Mouse (Mus musculus) stomach, postnatal 0 days (tissue): Measurements from ENCODE around the gene Il12a. TPM values are rescaled to one million over a fixed set of nuclear protein-coding genes. Genes with fewer than 3 reads are reported as not detected.

Experiments used
- ATAC-seq: fragments of 200-750 bp; cut with Nextera tagmentation; 2 replicates; pipeline ENCODE4 v1.8.0; 2017; ENCODE audit not compliant: low FRiP score, low TSS enrichment
- DNase-seq: peaks from one replicate; pipeline ENCODE4 v3.0.0-alpha.2; 2016; ENCODE audit warnings: low spot score
- H3K27ac ChIP-seq: fragments of 300-500 bp; sonication (generic); replicated peaks from 2 replicates; pipeline ENCODE4 v1.5.1; 2014; ENCODE audit warnings: mild to moderate bottlenecking, control low read depth
- H3K27me3 ChIP-seq: fragments of 300-500 bp; sonication (generic); 2 replicates; pipeline ENCODE4 v1.6.1; 2014; ENCODE audit warnings: low read length; ENCODE audit not compliant: control insufficient read depth, insufficient read depth
- H3K36me3 ChIP-seq: fragments of 300-500 bp; sonication (generic); 2 replicates; pipeline ENCODE4 v1.6.1; 2014; ENCODE audit warnings: low read length, mixed read lengths; ENCODE audit not compliant: control insufficient read depth, insufficient read depth
- H3K4me1 ChIP-seq: fragments of 300-500 bp; sonication (generic); replicated peaks from 2 replicates; pipeline ENCODE4 v1.6.1; 2014; ENCODE audit warnings: antibody characterized with exemption; ENCODE audit not compliant: control insufficient read depth, insufficient read depth
- H3K4me2 ChIP-seq: fragments of 300-500 bp; sonication (generic); replicated peaks from 2 replicates; pipeline ENCODE4 v1.6.1; 2014; ENCODE audit warnings: low read depth, mild to moderate bottlenecking, control low read depth, moderate library complexity
- H3K4me3 ChIP-seq: fragments of 300-500 bp; sonication (generic); 2 replicates; pipeline ENCODE4 v1.5.1; 2014; ENCODE audit warnings: low read depth, low read length, control low read depth
- H3K9ac ChIP-seq: fragments of 300-500 bp; sonication (generic); 2 replicates; pipeline ENCODE4 v1.6.1; 2014; ENCODE audit warnings: mild to moderate bottlenecking, low read length, control low read depth, mixed read lengths
- H3K9me3 ChIP-seq: fragments of 300-500 bp; sonication (generic); 2 replicates; pipeline ENCODE4 v1.6.1; 2016; ENCODE audit warnings: low read length; ENCODE audit not compliant: control insufficient read depth
- CTCF ChIP-seq: IDR thresholded peaks from 2 replicates; pipeline ENCODE4 v1.5.1; 2016; ENCODE audit warnings: antibody characterized with exemption, low read depth, mild to moderate bottlenecking, moderate library complexity
- EP300 ChIP-seq: optimal IDR thresholded peaks from 2 replicates; pipeline ENCODE3; 2016; ENCODE audit warnings: antibody characterized with exemption
- WGBS: fragments of 180-500 bp; shearing (Covaris S2); extraction: QIAGEN DNeasy Blood & Tissue Kit; methylation state at CpG from one replicate; pipeline ENCODE4 v1.1.7; 2014; 5-methylcytosine and 5-hydroxymethylcytosine counted together
- polyA plus RNA-seq: library from polyadenylated mRNA; unstranded; fragments of >200 nt; fragmentation: Nextera tagmentation; extraction: Ambion mirVana; gene quantifications from 2 replicates; pipeline ENCODE4 v1.2.1, GENCODE M21; 2015

Il12a gene
- polyA plus RNA-seq, 1 experiment from 2014 or later = 0.10 TPM

GRCm38 (mm10) chr3:68691938-68692599 is 1.6 kb downstream of the Il12a start:
- H3K9ac ChIP-seq = no peak overlapping the region
- no peaks in the 10 kb centered on the region for H3K4me1 ChIP-seq
- DNase-seq = no peak
- no peak for ATAC-seq
- no peaks in the 10 kb centered on the region for H3K36me3 ChIP-seq
- no peak overlapping the region for H3K27ac ChIP-seq
- no peaks in the 10 kb centered on the region for H3K27me3 ChIP-seq
- 57% methylated on average over 7 of the region's 7 CpGs for WGBS
- no peak overlapping the region for H3K4me3 ChIP-seq
- no peak overlapping the region for H3K4me2 ChIP-seq
- no peak for TF ChIP-seq CTCF
- H3K9me3 ChIP-seq = no peaks in the 10 kb centered on the region

DNA sequence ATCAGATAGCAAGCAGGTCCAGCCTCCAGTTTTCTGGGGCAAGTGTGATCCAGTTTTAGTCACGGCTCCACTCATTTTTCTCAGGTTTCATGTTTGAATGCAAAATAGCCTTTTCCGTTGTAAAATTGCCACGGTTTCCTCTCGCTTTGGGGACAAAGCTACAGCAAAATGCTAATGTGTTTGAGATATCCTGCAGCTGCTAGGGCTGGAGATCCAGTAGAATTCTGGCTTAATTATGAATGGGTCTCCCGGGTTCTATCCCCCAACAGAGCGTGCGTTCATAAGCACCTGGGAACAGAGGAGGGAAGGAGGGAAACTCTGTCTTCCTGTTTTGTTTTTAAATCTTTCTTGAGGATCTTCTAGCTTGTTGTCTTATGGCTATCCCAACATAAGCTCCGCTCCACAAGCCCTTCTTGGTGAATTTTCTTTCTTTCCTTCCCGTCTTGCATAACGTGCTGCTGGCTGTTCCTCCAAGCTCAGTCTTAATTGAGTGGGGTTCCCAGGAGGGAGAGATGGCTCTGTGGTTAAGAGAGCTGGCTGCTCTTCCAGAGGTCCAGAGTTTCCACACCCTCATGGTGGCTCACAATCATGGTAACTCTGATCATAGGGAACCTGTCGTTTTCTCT is 2.3 kb downstream of the Il12a start:
- no peak for TF ChIP-seq CTCF
- no peak for TF ChIP-seq EP300
- Histone ChIP-seq H3K4me3 (no peak overlapping the region), H3K4me2 (no peak overlapping the region), H3K27ac (no peak overlapping the region), H3K36me3 (no peaks in the 10 kb centered on the region), H3K4me1 (no peaks in the 10 kb centered on the region), H3K27me3 (no peaks in the 10 kb centered on the region), H3K9ac (no peak overlapping the region), H3K9me3 (no peaks in the 10 kb centered on the region)
- no peak for DNase-seq
- no peak for ATAC-seq
- 66% methylated on average over 11 of the region's 11 CpGs for WGBS

DNA sequence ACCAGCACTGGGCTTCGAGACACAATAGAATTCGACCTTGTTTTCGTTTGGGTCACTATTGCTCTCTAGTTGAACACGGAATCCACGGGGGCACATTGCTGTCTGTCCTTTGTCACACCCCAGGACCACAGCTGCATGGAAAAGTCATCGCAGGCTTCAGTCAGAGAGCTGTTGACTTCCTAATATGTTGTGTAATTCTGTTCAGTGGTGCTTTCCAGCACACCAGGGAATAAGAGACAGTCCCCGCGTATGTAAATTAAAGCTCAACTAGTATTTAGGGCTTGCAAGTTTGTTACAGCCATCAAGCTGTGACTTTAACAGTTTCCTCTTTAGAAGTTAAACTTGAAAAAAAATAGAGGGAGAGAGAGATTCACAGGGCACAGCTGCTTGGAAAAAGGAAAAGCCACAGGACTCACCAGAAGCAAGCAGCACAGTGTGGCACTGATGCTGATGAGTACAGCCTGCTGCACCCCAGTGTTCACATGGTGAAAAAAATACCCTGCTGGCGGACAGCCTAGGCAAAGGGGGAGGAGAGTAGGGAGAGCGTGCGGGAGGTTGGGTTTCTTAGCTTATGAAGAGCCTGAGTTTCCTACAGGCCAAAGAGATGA is 3.1 kb downstream of the Il12a start:
- TF ChIP-seq EP300 (no peak), CTCF (peak; percentile 25)
- Histone ChIP-seq H3K27ac (no peak overlapping the region), H3K36me3 (no peaks in the 10 kb centered on the region), H3K9me3 (no peaks in the 10 kb centered on the region), H3K9ac (no peak overlapping the region), H3K27me3 (no peaks in the 10 kb centered on the region), H3K4me2 (no peak overlapping the region), H3K4me1 (no peaks in the 10 kb centered on the region), H3K4me3 (no peak overlapping the region)
- 36% methylated on average over 11 of the region's 11 CpGs for WGBS
- peak; percentile 45; the same call in 1 of the 2 replicates for ATAC-seq
- peak; percentile 33 for DNase-seq

- no peak for TF ChIP-seq EP300
- no peak for TF ChIP-seq CTCF
- no peaks in the 10 kb centered on the region for H3K27me3 ChIP-seq
- H3K9me3 ChIP-seq = no peaks in the 10 kb centered on the region
- 91% methylated on average over 5 of the region's 5 CpGs for WGBS
- no peak overlapping the region for H3K27ac ChIP-seq
- H3K36me3 ChIP-seq = no peaks in the 10 kb centered on the region
- H3K9ac ChIP-seq = no peak overlapping the region
- H3K4me3 ChIP-seq = no peak overlapping the region
- H3K4me1 ChIP-seq = no peaks in the 10 kb centered on the region
- no peak overlapping the region for H3K4me2 ChIP-seq
- DNase-seq (no peak), ATAC-seq (no peak)
These were observed 4.9 kb downstream of the Il12a start for GRCm38 (mm10) chr3:68695321-68695720.

DNA sequence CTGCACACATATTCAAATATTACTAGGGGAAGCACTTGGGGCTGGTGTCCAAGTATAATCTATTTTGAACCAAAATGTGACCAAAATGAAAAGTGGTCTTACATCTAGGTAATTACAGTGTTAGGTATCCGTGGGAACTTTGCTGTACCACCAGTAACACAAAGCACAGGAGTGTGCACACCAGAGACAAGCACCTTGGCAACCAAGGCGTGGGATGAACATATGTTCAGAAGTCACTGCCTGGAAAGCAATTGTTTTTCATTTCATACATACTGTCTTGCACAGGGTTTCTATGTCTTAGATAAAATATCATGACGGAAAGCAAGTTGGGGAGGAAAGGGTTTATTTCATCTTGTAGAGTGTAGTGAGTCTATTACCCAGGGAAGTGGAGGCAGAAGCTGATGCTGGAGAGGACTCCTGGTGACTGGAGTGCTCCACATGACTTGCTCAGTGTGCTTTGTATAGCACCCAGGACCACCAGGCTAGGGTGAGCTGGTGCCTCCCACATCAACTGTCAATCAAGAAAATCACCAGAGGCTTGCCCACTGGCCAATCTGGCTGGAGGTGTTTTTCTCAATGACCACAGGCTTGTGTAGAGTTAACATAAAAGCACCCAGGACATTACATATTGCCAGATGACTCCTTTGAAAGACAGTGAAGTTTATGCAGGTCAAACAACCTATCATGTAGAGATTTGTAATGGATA is 6.2 kb downstream of the Il12a start:
- WGBS = 79% methylated on average over 3 of the region's 3 CpGs
- H3K4me3 ChIP-seq = no peak overlapping the region
- no peak for ATAC-seq

More for the DNA sequence above, 6.2 kb downstream of the Il12a start:
- Histone ChIP-seq H3K27me3 (no peaks in the 10 kb centered on the region), H3K27ac (no peak overlapping the region), H3K9me3 (no peaks in the 10 kb centered on the region), H3K9ac (no peak overlapping the region), H3K36me3 (no peaks in the 10 kb centered on the region), H3K4me2 (no peak overlapping the region), H3K4me1 (no peaks in the 10 kb centered on the region)
- no peak for DNase-seq
- TF ChIP-seq EP300 = no peak
- TF ChIP-seq CTCF = no peak
